Mouse (Mus musculus): ENCODE measurements around the gene Mapk3.
A peak's percentile ranks its signal among the peaks of the same experiment; 100 is the strongest.

The Mapk3 gene

GRCm38 (mm10) chr7:126802134-126802889, 42.9 kb downstream of the Mapk3 start:
- DNase-seq (ENCODE audit: low spot score): no peak

DNA sequence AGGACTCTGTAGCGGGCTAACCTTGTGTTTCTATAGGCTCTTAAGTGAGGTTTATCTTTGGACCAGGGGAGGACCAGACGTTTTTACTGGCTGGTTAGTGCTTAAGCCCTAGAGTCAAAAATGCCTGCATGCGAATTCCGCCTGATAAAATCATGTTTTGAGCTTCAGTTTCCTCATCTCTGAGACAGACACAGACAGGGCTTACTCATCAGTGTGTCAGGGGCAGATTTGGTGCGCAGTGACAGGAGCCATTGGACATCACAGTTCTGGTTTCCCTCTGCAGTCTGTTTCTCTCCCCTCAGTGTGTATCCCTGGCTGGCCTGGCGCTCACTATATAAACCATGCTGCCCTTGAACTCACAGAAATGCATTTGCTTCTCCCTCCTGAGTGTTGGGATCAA, 43.8 kb downstream of the Mapk3 start:
- DNase-seq (ENCODE audit: low spot score): no peak

DNA sequence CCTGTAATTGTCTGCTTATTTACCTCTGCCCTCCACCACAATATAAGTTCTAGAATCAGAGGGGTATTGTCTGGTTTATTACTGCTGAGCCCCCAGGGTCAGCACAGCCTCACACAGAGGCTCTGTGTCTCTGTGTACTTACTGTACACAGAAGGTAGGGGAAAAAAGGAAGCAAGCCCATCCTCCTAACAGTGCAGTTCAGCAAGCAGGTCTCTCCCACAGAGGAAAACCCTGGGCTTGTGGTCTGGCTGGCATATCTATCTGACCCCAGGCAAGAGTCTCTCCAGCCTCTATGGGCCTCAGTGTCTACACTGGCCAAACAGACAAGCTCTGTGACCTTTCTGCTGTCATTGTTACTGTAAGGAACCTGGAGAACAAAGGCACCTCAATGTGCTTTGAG, 44.4 kb downstream of the Mapk3 start:
- no peak for DNase-seq (ENCODE audit: low spot score)

GRCm38 (mm10) chr7:126806956-126807355, 47.6 kb downstream of the Mapk3 start:
- no peak for DNase-seq (ENCODE audit: low spot score)

- no peak for DNase-seq (ENCODE audit: low spot score)
These were observed 48.0 kb downstream of the Mapk3 start for GRCm38 (mm10) chr7:126807405-126807804.

- DNase-seq (ENCODE audit: low spot score): peak; percentile 83
These were observed 49.5 kb downstream of the Mapk3 start for GRCm38 (mm10) chr7:126808703-126809455.

- DNase-seq (ENCODE audit: low spot score): no peak
These were observed 50.4 kb downstream of the Mapk3 start for GRCm38 (mm10) chr7:126809723-126810369.
